Mouse (Mus musculus) adrenal gland, adult 2 months (tissue): Measurements from ENCODE around the gene Rasl10b. TPM values are rescaled to one million over a fixed set of nuclear protein-coding genes. Genes with fewer than 3 reads are reported as not detected.

ENCODE experiments used
- DNase-seq: peaks from one replicate; pipeline ENCODE4 v3.0.0; 2021
- long read RNA-seq: library from polyadenylated mRNA; stranded (forward); transcript quantifications from one replicate; pipeline ENCODE4 v2.0.0, GENCODE M21; 2021
- polyA plus RNA-seq: library from polyadenylated mRNA; depleted of rRNA; stranded (reverse); fragments of >200 nt; gene quantifications from 2 replicates; pipeline ENCODE4 v1.2.3, GENCODE M21; 2012; rRNA removed
- total RNA-seq, 2 experiments: library from RNA; stranded (reverse); gene quantifications; 2 replicates each; pipeline ENCODE4 v1.2.3; 2021

Gene Rasl10b
- total RNA-seq (10 to 100 TPM in 1 of 2 experiments, 1 to 10 TPM in 1; 8.6 to 14.3 TPM), polyA plus RNA-seq (20.1 and 25.5 TPM in 2 replicates)
- long read RNA-seq, partial matches to known transcripts = 0 of 12 reads
- long read RNA-seq, other reads (novel, unspliced or antisense) = 5 of 12 reads

DNA sequence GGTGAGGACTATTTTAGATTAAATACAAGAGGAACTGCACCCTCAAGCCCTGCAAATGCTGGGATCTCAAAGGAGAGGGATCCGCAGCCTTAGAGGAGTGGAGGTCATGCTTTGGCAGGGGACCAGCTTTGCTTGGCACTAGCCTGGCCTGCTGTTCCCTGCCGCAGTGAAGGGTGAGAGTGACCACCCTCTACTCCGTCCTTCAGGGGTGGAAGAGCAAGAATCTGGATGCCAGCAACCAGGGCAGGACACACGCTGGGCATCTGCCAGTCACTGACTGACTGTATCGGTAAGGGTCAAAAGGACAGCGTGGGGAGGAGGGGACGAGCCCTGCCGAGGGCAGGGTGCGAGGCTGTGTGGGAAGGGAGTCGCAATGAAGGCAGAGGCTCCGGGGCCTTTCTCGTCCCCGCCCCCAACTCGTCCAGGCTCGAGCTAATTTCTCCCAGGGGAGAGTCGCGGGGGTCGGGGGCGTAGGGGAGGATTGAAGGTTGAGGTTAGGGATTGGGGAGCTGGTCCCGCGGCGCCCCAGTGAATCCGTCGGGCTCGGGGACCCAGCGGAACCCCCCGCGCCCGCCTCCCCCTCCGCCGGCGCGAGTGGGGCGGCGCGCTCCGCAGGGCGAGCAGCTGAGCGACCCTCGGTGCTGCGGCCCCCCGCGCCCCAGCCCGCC lies at the start of gene Rasl10b:
Rasl10b (plus strand) TSS at position 51 of the 668 bp plus-strand sequence.
- peak; percentile 62 for DNase-seq

DNA sequence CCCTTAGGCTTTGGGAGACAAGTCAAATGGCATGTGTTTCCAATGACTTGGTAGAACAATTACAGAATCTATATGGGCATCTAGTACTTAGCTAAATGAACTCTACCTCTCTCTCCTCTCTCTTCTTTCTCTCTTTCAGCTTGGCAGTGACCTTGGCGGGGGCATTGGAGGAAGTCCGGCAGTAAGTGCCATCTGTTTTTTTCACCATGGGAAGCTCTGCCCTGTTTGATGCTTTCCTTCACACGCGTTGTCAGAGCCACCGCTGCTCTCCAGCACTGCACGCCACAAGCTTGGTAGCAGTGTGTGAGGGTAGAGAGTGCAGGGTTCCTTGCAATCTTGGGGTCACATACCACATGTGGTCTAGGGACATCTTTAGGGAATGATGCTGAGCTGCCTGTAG lies 44.3 kb upstream of the Rasl10b start:
- DNase-seq = no peak

DNA sequence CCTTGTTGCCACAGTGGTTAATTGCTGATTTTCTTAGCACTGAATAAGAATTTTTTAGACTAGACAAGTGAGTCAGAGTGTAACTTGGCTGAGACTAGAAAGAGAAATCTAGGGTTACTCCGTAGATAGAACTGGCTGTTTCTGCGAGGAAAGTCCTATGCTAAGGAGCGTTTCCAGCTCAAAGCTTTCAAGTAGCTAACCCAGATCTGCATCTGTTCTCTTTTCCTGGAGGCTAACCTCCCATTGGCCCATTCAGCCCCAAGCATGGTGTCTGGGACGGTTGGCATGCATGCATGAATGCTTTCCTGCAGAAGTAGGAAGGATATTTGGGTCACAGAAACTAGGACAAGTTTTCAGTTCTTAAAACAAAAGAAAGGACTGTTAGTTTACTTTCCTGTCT lies 37.7 kb upstream of the Rasl10b start:
- no peak for DNase-seq

DNA sequence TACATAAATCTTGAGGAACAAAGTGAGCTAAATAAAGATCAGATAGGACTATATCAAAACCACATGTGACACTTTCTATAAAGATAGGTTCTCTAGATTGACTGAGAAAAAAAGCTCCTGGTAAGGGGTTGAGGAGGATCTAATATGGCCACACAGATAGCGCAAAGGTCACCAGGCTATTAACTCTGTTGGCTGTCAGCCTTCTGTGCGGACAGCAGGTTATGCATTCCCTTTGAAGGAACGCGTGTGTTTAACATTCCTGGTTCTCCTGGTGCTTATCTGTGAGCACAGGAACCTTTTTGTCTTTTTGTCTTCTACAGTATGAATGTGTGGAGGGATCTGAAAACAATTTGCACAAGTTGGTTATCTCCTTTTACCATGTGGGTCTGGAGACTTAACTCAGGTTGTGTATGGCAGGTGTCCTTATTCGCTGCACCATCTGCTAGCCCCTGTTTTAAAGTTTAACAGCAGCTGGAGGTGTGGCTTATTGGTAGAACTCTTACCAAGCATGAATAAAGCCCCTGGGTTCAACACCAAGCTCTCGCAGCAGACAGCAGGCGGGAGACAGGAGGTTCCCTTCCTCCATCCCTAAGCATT lies 29.1 kb upstream of the Rasl10b start:
- DNase-seq = no peak

DNA sequence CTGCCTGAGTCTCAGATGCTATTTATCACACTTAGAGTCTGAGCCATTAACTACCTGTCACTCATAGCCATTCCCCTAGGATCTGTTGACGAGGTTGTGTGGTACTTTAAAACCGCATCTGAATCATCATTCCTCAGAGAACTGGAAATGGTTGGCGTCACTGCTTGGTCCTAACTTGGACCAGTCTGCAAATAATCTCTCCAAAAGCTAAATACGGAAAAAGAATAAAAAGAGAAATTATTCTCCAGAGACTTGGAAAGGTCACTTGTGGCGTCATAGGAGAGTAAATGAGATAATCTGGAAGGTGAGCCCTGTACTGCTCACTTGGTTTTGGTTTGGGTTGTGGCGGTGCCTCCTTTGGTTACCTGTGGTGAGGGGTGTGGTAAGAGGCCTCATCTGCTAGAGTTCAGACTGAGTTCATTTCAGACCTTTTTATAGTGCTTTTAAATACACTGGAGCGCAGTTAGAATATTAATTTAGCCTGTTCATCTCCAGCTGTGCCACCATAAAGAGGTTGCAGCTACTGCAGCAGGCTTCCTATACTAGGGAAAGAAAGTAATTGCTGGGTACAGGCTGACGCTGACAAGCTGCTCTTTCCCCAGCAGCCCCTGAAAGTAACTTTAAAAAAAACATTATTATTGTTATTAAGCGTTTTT lies 25.9 kb upstream of the Rasl10b start:
- DNase-seq = no peak

DNA sequence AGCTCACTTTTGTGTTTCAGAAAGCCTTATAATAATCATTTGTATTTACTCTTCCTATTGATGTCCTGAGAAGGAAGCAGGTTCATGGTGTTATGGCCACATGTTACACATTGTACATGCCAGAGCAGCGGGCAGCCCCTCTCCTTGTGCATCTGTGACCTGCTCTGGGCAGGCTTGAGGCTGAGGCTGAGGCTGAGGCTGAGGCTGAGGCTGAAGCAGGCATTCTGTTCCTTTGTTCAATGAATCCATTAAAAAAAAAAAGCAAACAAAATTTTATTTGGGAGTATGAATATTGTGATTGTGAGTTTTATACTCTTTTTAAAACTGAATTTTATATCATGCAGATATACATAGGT lies 25.4 kb upstream of the Rasl10b start:
- no peak for DNase-seq

DNA sequence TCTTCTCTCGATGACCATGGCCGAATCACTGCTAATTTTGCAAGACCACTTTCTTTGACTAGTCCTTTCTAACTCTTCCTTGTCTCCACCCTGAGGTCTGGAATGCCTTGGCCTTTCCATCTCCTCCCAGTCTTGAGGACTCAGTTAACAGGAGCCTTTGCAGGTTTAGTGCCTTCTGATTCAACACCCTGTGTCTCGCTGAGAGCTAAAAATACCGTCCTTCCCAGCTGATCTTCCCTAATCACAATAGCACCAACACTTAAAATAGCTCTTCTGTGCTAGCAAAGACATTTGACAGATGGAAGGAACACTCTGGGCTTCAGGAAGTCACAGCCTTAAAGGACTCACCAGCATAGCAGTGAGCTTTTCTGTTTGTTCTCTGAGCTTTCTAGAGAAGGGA lies 15.9 kb upstream of the Rasl10b start:
- DNase-seq = no peak

DNA sequence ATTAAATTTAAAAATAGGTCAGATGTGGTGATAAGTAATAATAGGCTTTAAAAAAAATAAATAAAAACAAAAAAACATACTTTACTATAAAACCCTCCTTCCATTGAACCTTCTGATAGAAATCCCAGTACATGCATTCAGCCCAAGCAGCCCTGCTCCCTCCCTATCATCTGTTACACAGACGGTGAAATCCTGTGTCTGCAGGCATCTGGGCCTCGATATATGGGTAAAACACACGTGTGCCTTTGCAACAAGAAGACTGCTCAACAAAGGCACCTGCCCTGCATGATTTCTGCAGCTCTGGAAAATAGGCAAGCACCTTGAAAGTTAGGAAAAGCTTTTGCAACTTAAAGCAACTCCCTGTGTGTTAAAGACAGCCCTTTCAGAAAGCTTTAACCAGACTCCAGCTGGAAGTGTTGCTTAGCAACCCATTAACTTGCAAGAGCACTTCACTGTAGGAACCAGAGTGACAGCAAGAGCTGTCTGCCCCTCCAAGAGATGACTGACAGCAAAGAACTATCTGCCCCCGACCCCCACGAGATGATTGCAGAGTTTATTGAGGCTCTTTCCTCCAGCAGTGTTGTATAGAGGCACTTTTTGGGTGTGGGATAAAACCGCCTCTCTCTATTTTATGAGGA lies 14.0 kb upstream of the Rasl10b start:
- DNase-seq = no peak

DNA sequence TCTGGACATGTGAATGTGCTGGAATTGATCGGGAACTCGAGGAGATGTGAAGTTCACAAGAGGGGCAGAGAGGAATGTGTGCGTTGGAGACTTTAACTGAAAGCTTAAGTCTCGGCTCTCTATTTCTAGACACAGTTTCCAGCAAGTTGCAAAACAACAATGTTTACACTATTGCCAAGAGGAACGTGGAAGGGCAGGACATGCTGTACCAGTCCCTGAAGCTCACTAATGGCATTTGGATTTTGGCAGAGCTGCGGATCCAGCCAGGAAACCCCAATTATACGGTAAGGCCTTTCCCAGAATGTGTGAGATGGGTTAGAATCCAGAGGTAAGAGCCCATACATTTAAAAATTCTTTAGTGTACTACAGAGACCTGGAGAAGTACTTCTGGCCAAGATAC lies 11.3 kb upstream of the Rasl10b start:
- no peak for DNase-seq

DNA sequence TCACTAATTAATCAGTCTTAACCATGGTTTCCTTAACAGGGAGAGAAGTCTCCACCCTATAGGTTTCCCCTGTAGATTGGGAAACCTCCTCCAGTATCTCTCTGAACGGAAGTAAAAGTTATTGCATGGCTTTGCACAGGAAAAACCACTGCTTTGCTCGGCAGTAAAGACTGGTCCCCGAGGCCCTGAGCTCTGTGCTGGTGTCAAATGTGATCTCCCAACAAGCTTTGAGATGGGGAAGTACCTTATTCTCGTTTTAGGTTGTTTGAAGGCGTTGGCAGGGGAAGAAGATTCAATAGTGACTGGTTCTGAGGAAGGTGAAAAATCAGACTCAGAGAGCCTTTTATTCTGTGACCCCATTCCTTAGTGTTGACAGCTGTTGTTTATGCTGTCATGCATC lies 10.2 kb upstream of the Rasl10b start:
- no peak for DNase-seq

DNA sequence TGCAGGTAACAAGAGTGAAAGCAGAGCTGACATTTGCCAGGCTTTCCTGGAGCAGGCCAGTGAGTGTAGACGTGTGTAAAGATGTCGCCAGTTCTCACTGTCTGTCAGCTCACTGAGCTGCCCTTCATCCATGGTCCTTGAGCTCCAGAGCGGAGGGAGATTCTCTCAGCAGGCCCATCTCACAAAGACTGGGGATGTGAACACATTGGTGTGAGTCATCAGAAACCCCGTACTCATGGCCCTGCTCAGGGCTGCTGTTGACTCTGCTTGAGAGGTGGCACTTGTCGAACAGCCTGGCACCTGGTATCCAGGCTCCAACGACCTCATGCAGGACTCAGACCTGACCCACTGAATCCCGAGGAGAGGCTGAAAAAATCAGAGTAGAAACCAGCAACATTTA lies 5.2 kb upstream of the Rasl10b start:
- peak; percentile 29 for DNase-seq

DNA sequence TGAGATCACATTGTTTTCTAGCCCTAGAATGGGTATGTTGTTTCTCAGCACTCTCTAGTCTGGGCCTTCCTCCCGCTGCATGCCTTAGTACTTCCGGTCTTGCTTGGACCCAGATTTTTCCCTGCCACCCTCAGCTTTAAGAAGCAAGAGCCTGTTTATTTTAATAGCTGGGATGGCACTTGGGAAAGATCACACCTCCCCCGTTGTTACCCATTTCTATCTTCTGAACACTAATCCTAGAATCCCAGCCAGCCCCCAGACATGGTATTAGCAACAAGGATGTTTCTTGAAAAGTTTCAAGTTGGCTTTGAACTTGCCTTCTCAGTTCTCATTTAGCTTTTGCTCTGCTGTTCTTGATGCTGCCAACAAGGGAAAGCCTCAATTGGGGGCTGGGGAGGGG lies 2.5 kb upstream of the Rasl10b start:
- DNase-seq = no peak

DNA sequence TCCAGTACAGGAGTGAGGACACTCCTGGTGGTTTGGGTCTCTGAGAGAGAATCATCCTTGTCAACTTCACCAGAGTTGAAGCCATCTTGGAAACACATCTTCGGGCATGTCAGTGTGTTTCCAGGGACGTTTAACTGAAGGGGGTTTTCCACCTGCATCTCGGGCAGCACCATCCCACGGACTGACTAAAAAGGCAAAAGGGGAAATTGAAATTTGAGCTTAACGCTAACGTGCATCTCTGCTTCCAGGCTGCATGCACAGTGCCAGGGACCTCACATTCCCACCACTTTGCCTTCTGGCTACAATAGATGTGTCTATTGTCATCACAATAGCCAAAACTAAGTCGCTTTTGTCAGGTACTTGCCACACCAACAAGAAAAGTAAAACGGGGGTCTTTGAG lies 695 bp upstream of the Rasl10b start:
- no peak for DNase-seq

DNA sequence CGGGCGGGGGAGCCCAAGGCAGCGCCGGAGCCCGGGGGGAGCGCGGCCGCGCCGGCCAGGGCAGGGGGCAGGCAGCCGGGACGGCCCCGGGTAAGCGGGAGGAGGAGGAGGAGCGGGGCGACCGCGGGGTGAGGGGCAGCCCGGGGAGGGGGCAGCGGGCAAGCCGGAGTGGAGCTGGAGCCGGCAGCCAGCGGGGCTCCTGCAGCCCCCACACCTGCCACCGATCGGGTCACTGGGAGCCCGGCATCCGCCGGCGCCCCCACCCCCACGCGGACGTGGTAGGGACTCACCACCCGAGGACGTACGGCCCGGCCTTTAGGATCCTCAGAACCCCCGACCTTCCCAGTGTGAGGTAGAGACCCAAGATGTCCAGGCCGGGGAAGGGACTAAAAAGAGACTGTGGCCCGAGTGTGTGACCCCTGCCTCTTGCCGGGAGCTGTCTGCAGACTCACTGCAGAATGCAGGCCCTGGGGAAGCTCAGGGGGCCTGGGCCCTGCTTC lies 905 bp downstream of the Rasl10b start:
- peak; percentile 30 for DNase-seq

DNA sequence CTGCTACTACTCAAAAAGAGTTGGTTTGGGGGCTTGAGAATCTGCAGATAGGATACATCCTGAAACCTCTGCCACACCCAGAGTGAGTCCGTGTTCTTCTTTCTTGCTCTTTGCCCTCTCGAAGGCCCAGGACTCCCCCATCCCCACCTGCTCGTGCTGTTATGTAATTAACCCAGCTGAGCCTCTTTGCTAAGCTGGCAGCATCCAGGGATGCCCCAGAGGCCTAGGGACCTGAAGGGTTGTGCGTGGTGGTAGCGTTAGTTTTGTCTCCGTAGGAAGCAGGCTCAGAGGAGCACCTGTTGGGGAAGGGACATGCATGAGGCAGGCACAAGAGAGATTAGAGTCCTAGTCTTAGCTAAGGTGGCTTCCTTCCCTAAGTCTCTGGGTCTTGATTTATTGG lies 1.6 kb downstream of the Rasl10b start:
- no peak for DNase-seq

DNA sequence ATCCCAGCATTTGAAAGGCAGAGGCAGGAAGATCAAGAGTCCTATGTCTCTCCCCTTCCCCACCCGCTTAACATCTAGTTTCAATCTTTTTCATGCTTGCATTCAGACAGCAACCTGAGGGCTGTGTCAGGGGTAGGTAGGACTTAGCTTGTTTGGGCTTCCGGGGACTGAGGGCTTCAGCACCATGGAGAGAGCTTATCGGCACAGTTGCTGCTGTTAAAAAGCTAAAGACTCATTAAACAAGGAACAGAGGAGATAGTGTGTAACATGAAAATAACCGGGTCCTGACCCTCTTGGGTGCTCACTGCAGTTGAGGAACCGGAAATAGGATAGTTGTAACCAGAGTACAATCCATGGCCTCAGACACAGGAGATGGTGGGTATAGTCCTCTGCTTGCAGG lies 8.1 kb downstream of the Rasl10b start:
- DNase-seq = peak; percentile 68

DNA sequence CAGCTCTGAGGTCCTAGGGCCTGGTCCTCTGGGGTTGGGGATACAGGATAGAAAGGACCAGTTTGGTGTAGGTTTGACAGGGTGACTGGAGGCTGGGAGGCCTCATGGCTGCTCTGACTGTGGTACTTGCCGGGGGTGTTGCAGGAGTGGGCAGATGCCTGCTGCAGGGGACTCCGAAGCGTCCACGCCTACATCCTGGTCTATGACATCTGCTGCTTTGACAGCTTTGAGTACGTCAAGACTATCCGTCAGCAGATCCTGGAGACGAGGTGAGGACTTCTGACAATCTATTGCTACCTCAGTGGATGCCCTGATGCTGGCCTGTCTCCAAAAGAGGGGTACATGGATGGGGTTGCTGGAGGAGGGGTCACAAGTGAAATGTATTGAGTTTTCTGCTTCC lies 8.8 kb downstream of the Rasl10b start:
- DNase-seq = no peak

DNA sequence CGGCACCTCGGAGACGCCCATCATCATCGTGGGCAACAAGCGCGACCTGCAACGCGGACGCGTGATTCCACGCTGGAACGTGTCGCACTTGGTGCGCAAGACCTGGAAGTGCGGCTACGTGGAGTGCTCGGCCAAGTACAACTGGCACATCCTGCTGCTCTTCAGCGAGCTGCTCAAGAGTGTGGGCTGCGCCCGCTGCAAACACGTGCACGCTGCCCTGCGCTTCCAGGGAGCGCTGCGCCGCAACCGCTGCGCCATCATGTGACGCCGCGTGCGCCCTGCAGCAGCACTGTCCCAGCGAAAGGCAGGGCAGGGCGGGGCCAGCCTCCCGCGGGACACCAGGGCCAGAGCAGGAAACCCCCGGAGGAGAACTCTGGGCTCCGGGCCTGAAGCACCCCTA lies 9.6 kb downstream of the Rasl10b start:
- DNase-seq = no peak

DNA sequence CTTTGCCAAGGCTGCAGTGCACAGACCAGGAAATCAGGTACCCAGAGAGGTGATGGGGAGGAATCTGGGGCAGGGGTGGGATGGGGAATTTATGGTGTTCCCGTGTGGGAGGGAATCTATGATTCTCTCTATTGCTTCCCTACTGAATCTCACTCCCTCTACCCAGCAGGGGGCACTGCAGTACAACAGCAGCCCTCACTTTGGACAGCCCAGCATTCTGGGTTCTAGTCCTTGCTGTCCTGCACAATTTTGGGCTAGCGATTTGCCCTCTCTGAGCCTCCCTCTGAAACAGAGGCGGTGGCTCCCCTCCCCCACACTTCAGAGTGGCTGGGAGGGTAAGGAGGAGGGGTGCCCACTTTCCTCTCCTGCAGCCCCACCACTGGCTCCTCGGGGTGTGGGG lies 11.4 kb downstream of the Rasl10b start:
- DNase-seq = no peak

DNA sequence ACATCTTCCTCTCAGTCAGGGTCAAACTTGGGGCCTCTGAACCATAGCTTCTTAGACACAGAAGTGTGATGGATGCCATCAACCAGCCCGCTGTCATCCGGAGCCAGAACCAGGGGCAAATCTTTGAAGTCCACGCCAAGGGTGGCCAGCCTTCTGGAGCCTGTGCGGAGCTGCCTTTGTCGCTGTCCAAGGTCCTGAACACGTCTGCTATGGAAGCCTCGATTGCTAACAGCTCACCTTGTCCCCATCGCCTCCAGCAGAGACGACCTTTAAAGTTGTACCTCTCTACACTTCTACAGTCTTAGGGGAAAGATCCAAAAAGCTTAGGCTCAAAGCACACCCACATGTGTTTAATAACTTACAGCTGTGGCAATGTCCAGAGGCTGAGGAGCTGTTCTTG lies 12.4 kb downstream of the Rasl10b start:
- DNase-seq = peak; percentile 66

DNA sequence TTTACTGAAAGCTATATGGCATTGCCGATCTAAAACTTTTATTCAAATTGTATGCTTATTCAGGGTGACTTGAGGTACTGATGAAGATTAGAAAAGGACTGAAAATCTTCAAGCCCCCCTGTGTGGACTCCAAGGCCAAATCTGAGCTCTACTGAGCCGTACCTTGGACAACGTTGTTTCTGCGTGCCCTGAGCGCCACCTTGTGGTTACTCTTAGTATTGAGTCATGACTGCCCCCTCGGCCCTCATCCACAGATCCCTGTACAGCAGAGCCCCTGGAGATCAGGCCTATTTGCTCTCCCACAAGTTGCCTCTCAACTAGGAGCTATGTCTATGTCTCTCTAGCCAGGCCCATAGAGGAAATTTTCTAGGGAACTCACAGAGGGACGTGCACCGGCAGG lies 15.7 kb downstream of the Rasl10b start:
- peak; percentile 66 for DNase-seq

DNA sequence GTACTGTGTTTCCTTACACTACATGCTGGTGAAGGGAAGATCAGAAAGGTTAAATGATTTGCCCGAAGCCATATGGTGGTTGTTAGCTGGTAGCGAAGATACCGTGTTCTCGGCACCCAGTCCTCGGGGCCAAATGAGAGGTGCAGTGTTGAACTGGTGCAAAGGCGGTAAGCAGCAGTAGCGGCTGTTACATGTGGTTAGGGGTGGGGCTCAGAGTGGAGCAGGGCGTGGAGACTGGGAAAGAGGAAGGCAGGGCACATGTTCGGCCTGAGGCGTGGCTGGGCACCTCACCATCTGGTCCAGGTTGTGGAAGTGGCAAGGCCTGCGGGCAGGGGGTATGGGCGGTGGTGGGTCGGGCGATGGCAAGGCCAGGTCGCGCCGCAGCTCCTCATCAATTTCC lies 18.0 kb downstream of the Rasl10b start:
- DNase-seq = peak; percentile 38

DNA sequence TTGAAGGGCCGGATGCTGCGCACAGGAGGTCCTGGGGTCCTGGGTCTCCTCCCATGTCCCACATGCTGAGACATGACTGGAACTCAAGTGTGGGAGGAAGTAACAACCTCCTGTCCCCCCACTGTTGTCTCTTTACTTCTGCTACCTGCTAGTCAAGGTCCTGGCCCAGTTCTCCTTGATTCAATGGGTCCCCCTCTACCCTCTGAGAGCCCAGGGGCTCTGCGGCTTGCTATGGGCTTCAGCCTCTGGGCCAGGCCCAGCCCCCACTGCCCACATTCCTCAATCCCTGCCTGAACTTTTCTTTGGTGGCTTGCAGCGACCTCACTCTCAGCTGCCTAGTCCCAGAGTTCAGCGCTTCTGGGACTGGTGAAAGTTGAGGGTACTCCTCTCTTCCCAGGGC lies 20.4 kb downstream of the Rasl10b start, which contains the start of gene Gas2l2:
Gas2l2 (minus strand) TSS at position 101 of the 400 bp plus-strand sequence.
- no peak for DNase-seq
